Mouse (Mus musculus) small intestine, adult 2 months (tissue): Measurements from ENCODE around the gene Etnk2. TPM values are rescaled to one million over a fixed set of nuclear protein-coding genes. Genes with fewer than 3 reads are reported as not detected.

Source experiments
- H3K27ac ChIP-seq: fragments of 200-500 bp; 2 replicates; pipeline ENCODE4 v1.5.1; 2012; ENCODE audit warnings: low read depth, low read length, control low read depth, inconsistent platforms; ENCODE audit not compliant: insufficient read depth
- H3K27me3 ChIP-seq: fragments of 200-500 bp; 2 replicates; pipeline ENCODE4 v1.6.1; 2012; ENCODE audit warnings: mild to moderate bottlenecking, moderate library complexity, low read length, inconsistent platforms; ENCODE audit not compliant: control insufficient read depth, insufficient read depth
- H3K36me3 ChIP-seq: fragments of 200-500 bp; 2 replicates; pipeline ENCODE4 v1.6.1; 2012; ENCODE audit warnings: mild to moderate bottlenecking, low read length, control low read depth, inconsistent platforms; ENCODE audit not compliant: control insufficient read depth, insufficient read depth
- H3K4me1 ChIP-seq: fragments of 200-500 bp; 2 replicates; pipeline ENCODE4 v1.6.1; 2012; ENCODE audit warnings: low read length, inconsistent platforms, mixed read lengths; ENCODE audit not compliant: control insufficient read depth, insufficient read depth, insufficient read length
- H3K4me3 ChIP-seq: fragments of 200-500 bp; 2 replicates; pipeline ENCODE4 v1.5.1; 2012; ENCODE audit warnings: low read depth, mild to moderate bottlenecking, control low read depth, inconsistent platforms, low read length, moderate library complexity
- CTCF ChIP-seq: fragments of 200-500 bp; IDR thresholded peaks from 2 replicates; pipeline ENCODE4 v1.5.1; 2012; ENCODE audit warnings: low read depth, mild to moderate bottlenecking, control low read depth, inconsistent platforms, low read length, moderate library complexity, mixed read lengths; ENCODE audit not compliant: insufficient replicate concordance, insufficient read length; ENCODE audit errors: extremely low read depth
- POLR2A ChIP-seq: fragments of 200-500 bp; IDR thresholded peaks from 2 replicates; pipeline ENCODE4 v1.6.1; 2012; ENCODE audit warnings: low read depth, mild to moderate bottlenecking, control low read depth, inconsistent platforms, low read length, moderate library complexity
- WGBS: fragments of 180-500 bp; shearing (Covaris S2); methylation state at CpG from one replicate; pipeline ENCODE4 v1.1.7; 2018; 5-methylcytosine and 5-hydroxymethylcytosine counted together
- polyA plus RNA-seq: library from polyadenylated mRNA; depleted of rRNA; stranded (reverse); fragments of >200 nt; gene quantifications from 2 replicates; pipeline ENCODE4 v1.2.3, GENCODE M21; 2012

Gene Etnk2
- polyA plus RNA-seq, 1 experiment, result 1.0 TPM

GRCm38 (mm10) chr1:133382552-133383155 lies 19.3 kb downstream of the Etnk2 start:
- WGBS, result 69% methylated on average over 12 of the region's 12 CpGs
- no peak for TF ChIP-seq CTCF
- TF ChIP-seq POLR2A, result no peak
- Histone ChIP-seq H3K27ac (no peak overlapping the region), H3K27me3 (no peaks in the 10 kb centered on the region), H3K4me1 (no peaks in the 10 kb centered on the region; the same call in 1 of the 2 replicates), H3K36me3 (peaks cover 36% of the 10 kb centered on the region), H3K4me3 (no peak overlapping the region)

- no peaks in the 10 kb centered on the region for H3K27me3 ChIP-seq
- WGBS, result 89% methylated on average over 14 of the region's 14 CpGs
- peaks cover 39% of the 10 kb centered on the region for H3K36me3 ChIP-seq
- H3K27ac ChIP-seq, result no peak overlapping the region
- no peak for TF ChIP-seq POLR2A
- TF ChIP-seq CTCF, result no peak
- no peak overlapping the region for H3K4me3 ChIP-seq
- no peaks in the 10 kb centered on the region; the same call in 1 of the 2 replicates for H3K4me1 ChIP-seq
Measured at GRCm38 (mm10) chr1:133383157-133383783, 19.9 kb downstream of the Etnk2 start.

- Histone ChIP-seq H3K4me3 (no peak overlapping the region), H3K4me1 (no peaks in the 10 kb centered on the region), H3K27ac (no peak overlapping the region), H3K36me3 (peaks cover 58% of the 10 kb centered on the region), H3K27me3 (no peaks in the 10 kb centered on the region)
- WGBS, result 53% methylated on average over 9 of the region's 9 CpGs
- TF ChIP-seq POLR2A (no peak), CTCF (peak; percentile 75; the same call in 1 of the 2 replicates)
Measured at GRCm38 (mm10) chr1:133385506-133385905, 22.1 kb downstream of the Etnk2 start.

GRCm38 (mm10) chr1:133386209-133386608 lies 22.8 kb downstream of the Etnk2 start:
- Histone ChIP-seq H3K27me3 (no peaks in the 10 kb centered on the region), H3K36me3 (peaks cover 64% of the 10 kb centered on the region), H3K4me1 (no peaks in the 10 kb centered on the region), H3K4me3 (no peak overlapping the region), H3K27ac (no peak overlapping the region)
- WGBS, result 82% methylated on average over 11 of the region's 11 CpGs
- TF ChIP-seq POLR2A (no peak), CTCF (no peak)

GRCm38 (mm10) chr1:133387539-133388268 lies 24.3 kb downstream of the Etnk2 start:
- Histone ChIP-seq H3K36me3 (peaks cover 78% of the 10 kb centered on the region), H3K4me1 (no peaks in the 10 kb centered on the region), H3K27ac (no peak overlapping the region), H3K27me3 (no peaks in the 10 kb centered on the region), H3K4me3 (no peak overlapping the region)
- 86% methylated on average over 19 of the region's 19 CpGs for WGBS
- TF ChIP-seq POLR2A (no peak), CTCF (no peak)

GRCm38 (mm10) chr1:133394702-133395101 lies 31.3 kb downstream of the Etnk2 start:
- TF ChIP-seq POLR2A (no peak), CTCF (no peak)
- Histone ChIP-seq H3K27me3 (no peaks in the 10 kb centered on the region), H3K4me3 (no peak overlapping the region), H3K4me1 (no peaks in the 10 kb centered on the region; the same call in none of the 2 replicates), H3K27ac (no peak overlapping the region), H3K36me3 (peaks cover 36% of the 10 kb centered on the region)
- WGBS, result 69% methylated on average over 4 of the region's 4 CpGs

GRCm38 (mm10) chr1:133396693-133397092 lies 33.3 kb downstream of the Etnk2 start:
- H3K4me1 ChIP-seq, result peaks cover 11% of the 10 kb centered on the region
- TF ChIP-seq POLR2A (no peak), CTCF (no peak)
- 93% methylated on average over 5 of the region's 5 CpGs for WGBS
- no peak overlapping the region for H3K27ac ChIP-seq
- H3K4me3 ChIP-seq, result no peak overlapping the region
- H3K36me3 ChIP-seq, result peaks cover 18% of the 10 kb centered on the region
- no peaks in the 10 kb centered on the region for H3K27me3 ChIP-seq
